Mouse (Mus musculus) lung, postnatal 0 days (tissue): ENCODE results near the gene Parn. TPM values are rescaled to one million over a fixed set of nuclear protein-coding genes. Genes with fewer than 3 reads are reported as not detected.
A peak's percentile ranks its signal among the peaks of the same experiment; 100 is the strongest.

Source experiments
- ATAC-seq: fragments of 200-750 bp; cut with Nextera tagmentation; 2 replicates; pipeline ENCODE4 v1.8.0; 2017; ENCODE audit warnings: moderate library complexity
- DNase-seq: peaks from one replicate; pipeline ENCODE4 v3.0.0-alpha.2; 2016; ENCODE audit warnings: low spot score
- H3K27ac ChIP-seq: fragments of 300-500 bp; sonication (generic); 2 replicates; pipeline ENCODE4 v1.5.1; 2014; ENCODE audit warnings: antibody characterized with exemption, mild to moderate bottlenecking, low read length, mixed read lengths
- H3K27me3 ChIP-seq: fragments of 300-500 bp; sonication (generic); replicated peaks from 2 replicates; pipeline ENCODE4 v1.6.1; 2014; ENCODE audit warnings: low read length, mixed read lengths; ENCODE audit not compliant: insufficient read depth
- H3K36me3 ChIP-seq: fragments of 300-500 bp; sonication (generic); 2 replicates; pipeline ENCODE4 v1.6.1; 2014; ENCODE audit warnings: low read length, mixed read lengths; ENCODE audit not compliant: insufficient read depth
- H3K4me1 ChIP-seq: fragments of 300-500 bp; sonication (generic); 2 replicates; pipeline ENCODE4 v1.6.1; 2014; ENCODE audit warnings: antibody characterized with exemption, low read depth, low read length, mixed read lengths; ENCODE audit not compliant: insufficient read depth
- H3K4me2 ChIP-seq: fragments of 300-500 bp; sonication (generic); replicated peaks from 2 replicates; pipeline ENCODE4 v1.6.1; 2014; ENCODE audit warnings: low read depth, mild to moderate bottlenecking, low read length, moderate library complexity, mixed read lengths
- H3K4me3 ChIP-seq: fragments of 300-500 bp; sonication (generic); 2 replicates; pipeline ENCODE4 v1.5.1; 2014; ENCODE audit warnings: low read depth, low read length
- H3K9ac ChIP-seq: fragments of 300-500 bp; sonication (generic); replicated peaks from 2 replicates; pipeline ENCODE4 v1.6.1; 2014; ENCODE audit warnings: low read depth, mild to moderate bottlenecking
- H3K9me3 ChIP-seq: fragments of 300-500 bp; sonication (generic); 2 replicates; pipeline ENCODE4 v1.6.1; 2016; ENCODE audit warnings: low read length, mixed read lengths
- CTCF ChIP-seq: IDR thresholded peaks from 2 replicates; pipeline ENCODE4 v1.5.1; 2016; ENCODE audit warnings: antibody characterized with exemption, mild to moderate bottlenecking
- EP300 ChIP-seq: IDR thresholded peaks from 2 replicates; pipeline ENCODE4 v1.6.1; 2016; ENCODE audit warnings: antibody characterized with exemption, mild to moderate bottlenecking, control low read depth
- WGBS: fragments of 180-500 bp; shearing (Covaris S2); extraction: QIAGEN DNeasy Blood & Tissue Kit; methylation state at CpG from one replicate; pipeline ENCODE4 v1.1.7; 2014; 5-methylcytosine and 5-hydroxymethylcytosine counted together
- polyA plus RNA-seq: library from polyadenylated mRNA; unstranded; fragments of >200 nt; fragmentation: Nextera tagmentation; extraction: Ambion mirVana; gene quantifications from 2 replicates; pipeline ENCODE4 v1.2.1, GENCODE M21; 2015

Parn gene
- polyA plus RNA-seq, 1 experiment from 2014 or later = 25.0 TPM

DNA sequence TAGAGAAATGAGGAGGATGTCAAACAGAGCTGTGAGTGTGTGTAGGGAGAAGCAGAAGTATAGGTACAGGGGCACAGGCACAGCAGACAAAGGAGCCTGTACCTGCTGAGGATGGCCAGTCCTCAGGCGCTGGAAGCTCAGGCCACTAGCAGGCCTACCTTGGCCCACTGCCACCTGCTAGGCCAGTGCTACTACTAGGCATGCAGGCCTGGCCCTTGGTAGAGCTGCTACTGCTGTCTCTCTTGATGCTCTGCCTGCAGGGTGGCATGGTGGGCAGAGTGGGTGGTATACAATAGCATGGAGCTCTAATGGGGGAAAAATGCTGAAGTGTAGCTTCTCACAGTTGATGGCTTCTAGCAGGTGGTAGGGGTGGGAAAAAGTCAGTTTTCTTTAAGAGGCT is 88.0 kb downstream of the Parn start:
- no peak for ATAC-seq
- H3K36me3 ChIP-seq = 0 out of 2 replicates have a peak, but pooled peaks cover 3% of the 10 kb centered on the region
- TF ChIP-seq CTCF (no peak), EP300 (no peak)
- H3K4me3 ChIP-seq = no peak overlapping the region
- H3K9me3 ChIP-seq = no peaks in the 10 kb centered on the region
- no peak overlapping the region for H3K27ac ChIP-seq
- DNase-seq = no peak
- WGBS = 67% methylated on average over 1 of the region's 1 CpGs
- H3K4me2 ChIP-seq = no peak overlapping the region
- no peaks in the 10 kb centered on the region for H3K4me1 ChIP-seq
- H3K9ac ChIP-seq = no peak overlapping the region
- no peaks in the 10 kb centered on the region for H3K27me3 ChIP-seq

DNA sequence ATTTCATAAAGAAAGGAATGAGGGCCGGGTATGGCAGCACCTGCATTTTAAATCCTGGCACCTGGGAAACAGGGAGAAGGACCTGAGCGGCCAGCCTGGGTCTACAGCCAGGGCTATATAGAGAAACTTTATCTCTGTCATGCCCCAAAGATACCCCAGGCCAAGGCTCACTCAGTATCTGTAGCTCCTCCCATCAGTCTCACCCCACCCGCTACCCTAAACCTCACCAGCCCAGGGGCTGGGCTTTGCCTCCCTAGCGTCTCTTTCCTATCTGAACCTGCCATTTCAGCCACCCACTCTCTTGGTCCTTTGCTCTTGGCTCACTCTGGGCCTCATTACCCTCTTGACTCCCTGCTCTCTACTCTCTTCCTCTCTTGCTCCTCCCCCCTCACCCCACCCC is 92.7 kb downstream of the Parn start:
- 67% methylated on average over 4 of the region's 4 CpGs for WGBS
- TF ChIP-seq EP300 (no peak), CTCF (no peak)
- no peak for DNase-seq
- no peak overlapping the region for H3K4me3 ChIP-seq
- H3K4me2 ChIP-seq = no peak overlapping the region
- no peaks in the 10 kb centered on the region for H3K9me3 ChIP-seq
- H3K36me3 ChIP-seq = no peaks in the 10 kb centered on the region
- no peaks in the 10 kb centered on the region for H3K27me3 ChIP-seq
- no peaks in the 10 kb centered on the region for H3K4me1 ChIP-seq
- H3K27ac ChIP-seq = no peak overlapping the region
- H3K9ac ChIP-seq = no peak overlapping the region
- no peak for ATAC-seq

DNA sequence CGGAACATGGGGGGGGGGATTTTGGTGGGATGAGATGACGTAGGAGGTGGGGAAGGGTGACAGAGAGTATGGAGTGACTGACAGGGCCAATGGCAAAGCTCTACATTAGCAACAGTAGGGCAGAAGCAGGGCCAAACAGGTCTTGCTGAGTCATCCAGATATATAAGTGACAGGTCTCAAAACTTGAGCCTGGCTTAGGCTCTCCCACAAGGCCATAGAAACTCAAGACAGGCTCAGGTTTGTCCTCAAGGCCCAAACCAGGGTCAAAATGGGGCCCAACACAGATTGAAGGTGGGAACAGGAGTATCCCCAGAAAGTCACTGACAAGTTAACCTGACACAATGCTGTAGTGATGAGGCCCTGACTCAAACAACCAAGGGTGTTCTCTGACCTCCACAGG is 99.7 kb downstream of the Parn start:
- Histone ChIP-seq H3K27me3 (no peaks in the 10 kb centered on the region), H3K4me2 (no peak overlapping the region), H3K4me3 (no peak overlapping the region), H3K4me1 (no peaks in the 10 kb centered on the region), H3K9ac (no peak overlapping the region), H3K27ac (no peak overlapping the region), H3K36me3 (no peaks in the 10 kb centered on the region), H3K9me3 (no peaks in the 10 kb centered on the region)
- no peak for DNase-seq
- TF ChIP-seq CTCF = no peak
- no peak for TF ChIP-seq EP300
- WGBS = 94% methylated on average over 2 of the region's 2 CpGs
- no peak for ATAC-seq

DNA sequence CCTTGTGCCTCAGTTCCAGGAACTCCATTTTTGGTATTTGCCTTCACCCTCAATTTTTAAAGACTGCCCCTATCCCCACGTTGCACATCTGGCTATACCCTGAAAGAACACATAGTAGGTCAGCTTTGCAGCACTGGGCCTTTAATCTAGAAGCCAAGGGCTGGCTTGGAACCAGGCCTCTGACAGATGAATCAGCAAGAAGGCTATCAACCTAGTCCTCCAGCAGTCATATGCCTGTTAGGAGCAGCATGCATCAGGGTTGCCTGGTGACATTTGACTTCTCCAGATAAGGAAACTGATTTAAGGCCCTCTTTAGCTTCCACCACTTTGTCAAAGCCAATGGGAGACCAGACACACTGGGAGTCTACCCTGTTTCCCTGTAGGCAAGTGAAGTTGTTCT is 100.4 kb downstream of the Parn start:
- no peak overlapping the region for H3K4me3 ChIP-seq
- H3K4me1 ChIP-seq = no peaks in the 10 kb centered on the region
- no peak overlapping the region for H3K4me2 ChIP-seq
- no peaks in the 10 kb centered on the region for H3K27me3 ChIP-seq
- no peak overlapping the region for H3K9ac ChIP-seq
- H3K36me3 ChIP-seq = no peaks in the 10 kb centered on the region
- no peak overlapping the region for H3K27ac ChIP-seq
- DNase-seq (no peak), ATAC-seq (no peak)
- TF ChIP-seq CTCF (no peak), EP300 (no peak)
- H3K9me3 ChIP-seq = no peaks in the 10 kb centered on the region
- 80% methylated on average over 1 of the region's 1 CpGs for WGBS

DNA sequence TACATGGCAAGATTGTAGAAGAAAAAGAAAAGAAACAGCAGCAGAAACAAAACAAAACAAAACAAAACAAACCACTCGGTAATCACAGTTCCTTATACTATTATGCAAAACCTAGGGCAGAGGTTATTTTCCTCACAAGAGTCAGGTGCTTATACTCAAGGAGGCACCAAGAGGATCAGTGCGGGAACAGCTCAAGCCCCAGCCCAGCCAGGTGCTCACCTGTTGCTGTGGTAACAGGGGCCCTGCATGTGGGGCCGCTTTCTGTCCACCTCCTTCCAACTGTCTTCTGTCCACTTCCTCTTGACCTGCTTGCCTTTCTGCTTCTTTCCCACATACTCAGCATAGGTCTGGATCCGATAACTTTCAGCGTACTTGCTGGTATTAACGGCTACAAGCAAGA is 101.6 kb downstream of the Parn start:
- Histone ChIP-seq H3K4me2 (no peak overlapping the region), H3K4me3 (no peak overlapping the region), H3K27ac (peak overlapping the region; percentile 47), H3K27me3 (no peaks in the 10 kb centered on the region), H3K9me3 (no peaks in the 10 kb centered on the region), H3K36me3 (no peaks in the 10 kb centered on the region), H3K9ac (no peak overlapping the region), H3K4me1 (no peaks in the 10 kb centered on the region)
- no peak for TF ChIP-seq CTCF
- peak; percentile 48 for TF ChIP-seq EP300
- WGBS = 58% methylated on average over 6 of the region's 6 CpGs
- peak; percentile 94 for ATAC-seq
- DNase-seq = peak; percentile 72

DNA sequence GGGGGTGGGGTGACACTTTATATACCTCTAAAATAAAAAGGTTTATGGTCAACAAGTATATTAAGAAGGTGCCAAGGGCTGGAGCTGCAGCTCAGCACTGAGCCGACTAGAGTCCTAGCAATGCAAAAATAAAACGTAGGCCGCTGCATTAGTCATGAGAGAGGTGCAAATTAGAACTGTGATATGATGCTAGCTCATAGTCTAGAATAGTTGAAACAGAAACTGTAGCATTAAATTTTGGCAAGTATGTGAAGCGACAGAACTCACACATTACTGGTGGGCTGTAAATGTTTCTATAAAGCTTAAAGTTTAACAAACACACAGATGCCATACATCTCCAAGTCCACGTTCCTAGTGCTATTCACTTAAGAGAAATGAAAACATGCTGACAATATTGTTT is 102.7 kb downstream of the Parn start:
- WGBS = 91% methylated on average over 5 of the region's 5 CpGs
- no peak overlapping the region for H3K4me2 ChIP-seq
- no peak overlapping the region for H3K27ac ChIP-seq
- H3K27me3 ChIP-seq = no peaks in the 10 kb centered on the region
- TF ChIP-seq EP300 (no peak), CTCF (no peak)
- no peaks in the 10 kb centered on the region for H3K36me3 ChIP-seq
- DNase-seq (no peak), ATAC-seq (no peak)
- H3K4me3 ChIP-seq = no peak overlapping the region
- no peaks in the 10 kb centered on the region for H3K9me3 ChIP-seq
- H3K4me1 ChIP-seq = no peaks in the 10 kb centered on the region
- H3K9ac ChIP-seq = no peak overlapping the region

DNA sequence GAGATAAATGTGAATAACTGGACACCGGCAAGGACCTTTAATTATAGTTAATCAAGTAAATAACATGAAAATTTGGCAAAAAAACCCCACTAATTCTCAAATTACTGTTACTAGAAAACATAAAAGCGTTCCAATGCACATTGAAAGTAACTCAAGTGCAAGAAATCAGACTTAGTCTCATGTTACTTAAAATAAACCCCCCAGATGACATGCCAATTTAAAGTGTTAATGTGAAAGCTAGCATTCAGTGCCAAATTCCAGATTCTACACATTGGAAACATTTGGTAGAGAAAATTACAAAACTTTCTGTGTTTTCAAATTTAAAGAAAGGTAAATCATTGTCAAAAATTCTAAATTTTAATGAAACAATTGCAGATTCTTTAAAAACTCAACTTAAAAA is 110.2 kb downstream of the Parn start:
- WGBS = 63% methylated on average over 2 of the region's 2 CpGs
- H3K4me3 ChIP-seq = no peak overlapping the region
- no peak overlapping the region for H3K4me2 ChIP-seq
- no peaks in the 10 kb centered on the region for H3K36me3 ChIP-seq
- DNase-seq = no peak
- no peak overlapping the region for H3K27ac ChIP-seq
- H3K9ac ChIP-seq = no peak overlapping the region
- no peak for ATAC-seq
- no peaks in the 10 kb centered on the region for H3K27me3 ChIP-seq
- H3K9me3 ChIP-seq = no peaks in the 10 kb centered on the region
- no peak for TF ChIP-seq EP300
- H3K4me1 ChIP-seq = no peaks in the 10 kb centered on the region
